Mouse (Mus musculus) ZHBTc4 (cell line): ENCODE data around the gene Birc2.

ENCODE experiments used
- DNase-seq: peaks from one replicate; pipeline ENCODE4 v3.0.0-alpha.2; 2011; ENCODE audit warnings: low read depth, low spot score

Birc2 gene

GRCm38 (mm10) chr9:7786086-7786485, 50.8 kb downstream of the Birc2 start:
- no peak for DNase-seq

- no peak for DNase-seq
Measured at GRCm38 (mm10) chr9:7785396-7785795, 51.5 kb downstream of the Birc2 start.

- DNase-seq, result no peak
Measured at GRCm38 (mm10) chr9:7784615-7785012, 52.2 kb downstream of the Birc2 start.

- DNase-seq, result no peak
Measured at GRCm38 (mm10) chr9:7783823-7784614, 52.8 kb downstream of the Birc2 start.

GRCm38 (mm10) chr9:7780250-7781150, 56.4 kb downstream of the Birc2 start:
- DNase-seq, result no peak

GRCm38 (mm10) chr9:7779786-7780185, 57.1 kb downstream of the Birc2 start:
- no peak for DNase-seq

- no peak for DNase-seq
Measured at GRCm38 (mm10) chr9:7778771-7779170, 58.1 kb downstream of the Birc2 start.

- no peak for DNase-seq
Measured at GRCm38 (mm10) chr9:7777652-7778051, 59.2 kb downstream of the Birc2 start.

GRCm38 (mm10) chr9:7776940-7777339, 59.9 kb downstream of the Birc2 start:
- DNase-seq, result no peak

GRCm38 (mm10) chr9:7775986-7776385, 60.9 kb downstream of the Birc2 start:
- no peak for DNase-seq

- DNase-seq, result no peak
Measured at GRCm38 (mm10) chr9:7775011-7775410, 61.9 kb downstream of the Birc2 start.

GRCm38 (mm10) chr9:7774538-7774937, 62.3 kb downstream of the Birc2 start:
- no peak for DNase-seq

- no peak for DNase-seq
Measured at GRCm38 (mm10) chr9:7773686-7774085, 63.2 kb downstream of the Birc2 start.

- DNase-seq, result no peak
Measured at GRCm38 (mm10) chr9:7772773-7773454, 64.0 kb downstream of the Birc2 start.

GRCm38 (mm10) chr9:7772361-7772760, 64.5 kb downstream of the Birc2 start:
- no peak for DNase-seq

GRCm38 (mm10) chr9:7769491-7769890, 67.4 kb downstream of the Birc2 start:
- DNase-seq, result no peak

- no peak for DNase-seq
Measured at GRCm38 (mm10) chr9:7769081-7769480, 67.8 kb downstream of the Birc2 start.
